Mouse (Mus musculus): ENCODE measurements around the gene Skap1. TPM values are rescaled to one million over a fixed set of nuclear protein-coding genes. Genes with fewer than 3 reads are reported as not detected.

Skap1 gene
- total RNA-seq, 2 experiments from 2014 or later: 1.4 to 2.0 TPM

- peak in 1 of 2 experiments; percentile 15 for DNase-seq (ENCODE audit: low spot score in 2 of 2)
Observed at GRCm38 (mm10) chr11:96464716-96465060, 295 bp downstream of the Skap1 start.

GRCm38 (mm10) chr11:96465426-96466056, 1.1 kb downstream of the Skap1 start:
- DNase-seq (ENCODE audit: low spot score in 2 of 2): peak in 1 of 2 experiments; percentile 16

DNA sequence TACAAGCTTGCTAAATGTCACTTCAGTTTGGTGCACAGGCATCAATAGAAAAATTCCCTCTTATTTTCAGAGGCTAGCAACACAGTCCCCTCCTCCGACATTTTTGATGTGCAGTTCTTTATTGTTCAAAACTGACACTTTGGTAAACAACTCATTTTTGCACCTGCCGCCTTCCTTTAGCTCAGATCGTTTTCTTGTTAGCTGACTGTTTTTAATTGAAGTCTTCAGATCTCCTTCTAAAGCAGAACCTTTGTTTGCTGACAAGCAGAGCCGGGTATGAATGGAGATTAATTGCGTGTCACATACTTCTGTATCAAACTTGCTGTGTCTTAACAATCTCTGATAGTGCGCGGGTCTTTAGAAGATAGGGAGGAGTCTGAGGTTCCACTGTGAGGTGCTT, 2.0 kb downstream of the Skap1 start:
- no peak for DNase-seq (ENCODE audit: low spot score in 2 of 2)

DNA sequence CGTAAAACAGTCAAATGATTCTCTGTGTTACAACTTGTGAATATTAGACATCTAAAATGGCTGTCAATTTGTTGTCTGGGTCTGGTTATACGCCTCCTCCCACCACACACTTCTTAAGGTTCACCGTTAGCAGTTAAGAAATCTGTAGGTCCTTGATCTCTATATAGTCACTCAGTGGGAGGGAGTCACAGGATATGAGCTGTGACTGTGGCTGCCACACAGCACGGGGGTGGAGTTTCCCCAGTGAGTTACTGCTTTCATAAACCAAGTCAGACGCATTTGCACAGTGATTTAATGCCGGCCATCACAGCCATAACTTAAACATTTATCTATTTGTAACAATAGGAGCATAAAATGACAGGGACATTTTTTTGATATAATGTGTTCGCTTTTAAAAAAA, 2.6 kb downstream of the Skap1 start:
- DNase-seq (ENCODE audit: low spot score in 2 of 2): peak in 1 of 2 experiments; percentile 25

DNA sequence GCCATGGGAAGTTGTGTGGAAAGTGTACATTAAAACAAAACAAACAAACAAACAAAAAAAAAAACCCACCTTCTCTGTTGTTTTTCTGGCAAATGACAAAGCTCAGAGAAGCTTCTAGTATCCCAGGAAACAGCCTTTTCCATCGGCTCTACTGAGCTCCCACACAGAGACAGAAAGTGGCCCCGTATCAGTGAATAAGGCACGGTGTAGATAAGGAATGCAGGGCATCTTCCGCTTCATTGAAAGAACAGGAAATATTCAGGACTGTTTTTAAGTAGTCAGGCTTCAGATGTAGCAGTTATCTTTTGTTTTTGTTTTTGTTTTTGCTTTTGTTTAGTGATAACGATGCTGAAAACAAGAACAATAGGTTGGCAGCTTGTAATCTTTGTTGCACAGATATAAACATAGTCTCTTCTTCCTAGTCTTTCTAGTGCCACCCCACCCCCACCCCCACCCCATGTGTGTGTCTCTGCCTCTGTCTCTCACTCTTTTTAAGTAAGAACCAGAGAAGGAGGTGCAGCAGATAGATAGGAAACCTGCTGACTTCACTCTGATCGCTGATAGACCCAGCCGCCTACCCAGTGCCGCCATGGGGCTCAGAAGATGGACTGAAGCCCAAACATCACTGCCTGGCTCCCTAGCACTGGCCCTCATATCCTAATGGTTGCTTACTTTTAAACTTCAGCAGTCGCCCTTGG, 3.8 kb downstream of the Skap1 start:
- no peak for DNase-seq (ENCODE audit: low spot score in 2 of 2)

DNA sequence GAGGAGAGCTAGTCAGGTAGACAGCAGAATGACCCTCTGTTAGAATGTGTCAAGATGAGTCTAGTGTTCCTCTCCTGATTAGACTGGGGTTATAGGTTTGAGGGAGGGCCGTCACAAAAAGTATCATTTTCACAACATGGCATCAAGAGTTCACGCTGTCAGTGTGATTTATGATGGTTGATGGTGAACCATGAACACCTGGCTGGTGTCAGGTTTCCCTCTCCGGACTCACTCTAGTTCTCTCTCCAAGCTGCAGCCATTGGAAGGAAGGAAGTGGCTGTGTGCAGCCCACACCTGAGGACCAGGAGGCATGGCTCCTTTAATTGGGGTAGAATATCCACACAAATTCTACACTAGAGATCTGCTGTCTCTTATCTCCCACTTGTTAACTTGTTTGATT, 18.3 kb downstream of the Skap1 start:
- DNase-seq (ENCODE audit: low spot score in 2 of 2): no peak

- no peak for DNase-seq (ENCODE audit: low spot score in 2 of 2)
Observed at GRCm38 (mm10) chr11:96483179-96483578, 18.8 kb downstream of the Skap1 start.

DNA sequence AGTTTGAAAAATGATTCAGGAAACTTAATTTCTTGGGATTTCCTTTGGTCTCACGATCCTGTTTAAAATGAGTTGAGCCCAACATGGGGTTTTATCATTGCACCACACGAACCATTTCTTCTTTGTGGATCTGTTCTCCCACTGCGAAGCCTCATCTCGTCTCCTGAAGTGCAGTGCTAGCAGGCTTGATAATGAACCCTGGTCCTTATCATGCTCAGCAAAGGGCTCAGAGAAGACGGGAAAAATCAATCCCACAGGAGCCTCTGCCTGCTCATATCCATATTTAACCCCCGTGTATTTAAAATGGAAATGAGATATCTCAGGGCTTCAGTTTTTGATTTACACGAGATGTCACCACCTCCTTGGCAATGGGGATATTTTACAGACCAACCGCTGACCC, 34.1 kb downstream of the Skap1 start:
- no peak for DNase-seq (ENCODE audit: low spot score in 2 of 2)

DNA sequence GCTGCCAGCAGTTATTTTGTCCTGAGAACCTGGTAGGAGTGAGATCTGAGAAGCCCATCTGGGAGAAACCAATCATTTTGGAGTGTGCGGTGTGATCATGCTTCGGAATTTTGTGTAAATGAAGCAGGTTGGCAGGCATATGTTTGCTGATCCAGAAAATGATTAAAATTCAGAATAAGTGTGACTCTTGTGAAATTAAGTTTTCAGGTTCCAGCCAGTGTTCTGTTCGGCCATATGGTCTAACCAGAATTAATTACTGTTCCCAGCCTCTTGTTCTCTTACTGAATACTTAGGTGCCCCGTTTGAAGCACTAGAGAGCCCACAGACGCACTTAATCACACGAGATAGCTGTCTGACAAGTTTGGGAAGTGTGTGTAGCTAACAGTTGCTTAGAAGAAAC, 36.6 kb downstream of the Skap1 start:
- no peak for DNase-seq (ENCODE audit: low spot score in 2 of 2)

DNA sequence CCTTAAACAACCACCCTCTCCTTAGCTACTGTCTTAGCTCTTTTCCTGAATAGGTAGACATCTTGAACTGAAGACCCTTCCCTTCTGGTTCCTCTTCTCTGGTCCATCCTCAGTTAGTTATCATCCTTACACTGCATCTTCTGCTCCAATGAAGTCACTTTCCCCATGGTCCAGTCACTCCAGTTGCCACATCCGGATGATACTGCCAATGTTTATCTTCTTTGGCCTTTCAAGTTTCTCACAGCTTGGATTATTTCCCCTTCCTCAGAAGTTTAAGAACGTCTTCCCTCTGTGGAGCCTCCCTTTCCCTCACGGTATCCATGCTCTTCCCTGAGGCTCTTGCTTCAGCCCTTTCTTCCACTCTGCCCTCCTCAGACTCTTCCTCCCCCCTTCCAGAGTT, 38.6 kb downstream of the Skap1 start:
- no peak for DNase-seq (ENCODE audit: low spot score in 2 of 2)

GRCm38 (mm10) chr11:96504509-96505119, 40.2 kb downstream of the Skap1 start:
- no peak for DNase-seq (ENCODE audit: low spot score in 2 of 2)

- no peak for DNase-seq (ENCODE audit: low spot score in 2 of 2)
Observed at GRCm38 (mm10) chr11:96505841-96506240, 41.4 kb downstream of the Skap1 start.

DNA sequence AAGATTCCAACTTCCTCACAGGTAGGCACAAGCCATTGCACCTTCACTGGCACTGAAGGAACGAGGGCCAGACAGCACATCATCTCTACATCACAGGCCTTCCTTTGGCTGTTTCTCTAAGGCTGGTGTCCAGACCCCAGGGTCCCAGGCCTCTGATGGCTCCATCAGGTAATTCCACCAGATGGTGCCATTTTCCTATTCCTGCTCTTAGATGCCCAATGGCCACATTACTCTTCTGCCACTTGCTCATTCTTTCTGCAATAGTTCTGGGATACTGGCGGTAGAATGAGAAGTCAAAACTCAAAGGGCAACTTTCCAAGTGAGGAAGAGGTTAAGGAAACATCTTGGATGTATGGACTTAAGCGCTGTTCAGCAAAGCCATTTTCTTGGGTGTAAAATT, 50.8 kb downstream of the Skap1 start:
- no peak for DNase-seq (ENCODE audit: low spot score in 2 of 2)

DNA sequence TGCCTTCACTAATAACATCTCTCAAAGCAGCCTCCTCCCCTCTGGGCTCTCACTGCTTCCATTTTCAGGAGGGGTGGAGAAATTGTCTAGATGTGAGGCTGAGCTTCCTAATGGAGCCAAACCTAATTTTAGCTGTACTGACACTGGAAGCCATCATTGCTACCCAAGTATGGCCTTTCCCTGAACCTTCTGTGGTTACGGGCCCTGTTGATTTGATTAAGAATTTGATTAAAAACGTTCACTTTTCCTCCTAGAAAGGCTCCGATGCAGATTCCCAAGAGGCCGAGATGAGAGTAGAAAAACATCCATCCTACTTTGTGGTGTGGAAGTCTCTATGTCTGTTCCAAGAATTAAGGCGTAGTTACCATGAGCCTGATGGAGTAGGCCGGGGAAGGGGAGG, 60.1 kb downstream of the Skap1 start:
- no peak for DNase-seq (ENCODE audit: low spot score in 2 of 2)

DNA sequence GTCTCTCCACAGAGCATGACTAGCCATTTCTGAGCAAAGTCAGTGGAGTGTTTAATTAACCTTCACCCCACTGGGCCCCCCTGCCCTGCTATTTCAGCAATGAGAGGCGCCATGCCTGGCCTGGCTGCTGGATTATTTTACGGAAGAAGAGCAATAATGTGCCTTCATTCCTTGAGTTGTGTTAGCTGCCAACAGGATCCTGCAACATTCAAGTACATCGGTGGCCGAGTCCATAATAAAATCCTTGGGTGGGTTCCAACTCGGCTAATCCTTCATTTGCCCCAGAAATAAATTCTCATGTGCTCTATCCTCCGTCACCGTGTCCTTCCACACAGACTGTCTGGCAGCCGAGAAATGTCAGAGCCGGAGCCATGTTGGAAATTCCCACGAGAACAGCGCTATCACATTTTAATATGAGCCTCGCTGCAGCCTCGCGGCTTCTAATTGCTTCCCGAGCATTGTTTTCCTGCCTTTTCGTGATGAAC, 61.8 kb downstream of the Skap1 start:
- DNase-seq (ENCODE audit: low spot score in 2 of 2): peak in 1 of 2 experiments; percentile 27

DNA sequence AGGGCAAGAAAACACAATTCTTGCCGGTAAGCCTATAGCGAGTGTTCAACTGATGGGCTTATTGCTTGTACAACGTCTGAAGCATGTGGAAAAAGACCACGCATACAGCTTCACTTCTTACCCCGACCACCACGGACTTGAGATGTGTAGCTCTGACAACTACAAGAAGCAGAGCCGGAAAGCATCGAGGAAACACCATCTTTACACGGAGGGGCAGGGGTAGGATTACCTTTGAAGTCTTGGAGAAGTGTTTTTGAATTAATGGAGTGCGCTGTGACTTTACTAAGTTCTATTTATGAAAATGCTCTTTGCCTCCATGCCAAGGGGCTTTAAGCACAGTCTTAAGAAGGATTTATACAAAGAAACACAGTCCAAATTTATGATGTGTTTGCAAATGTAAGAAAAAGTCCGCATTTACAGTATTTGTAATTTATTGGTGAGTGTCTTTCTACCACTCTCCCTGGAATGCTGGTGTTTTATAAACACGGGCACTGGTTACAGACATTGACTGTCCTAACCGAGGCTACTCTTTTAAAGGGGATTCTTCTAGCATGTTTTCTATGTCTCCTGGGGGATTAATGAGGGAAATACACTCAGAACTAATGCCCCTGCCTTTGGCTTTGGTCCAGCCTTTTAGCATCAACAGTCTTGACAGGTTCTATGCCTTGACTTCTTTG, 67.5 kb downstream of the Skap1 start:
- DNase-seq (ENCODE audit: low spot score in 2 of 2): no peak

GRCm38 (mm10) chr11:96534531-96534930, 70.1 kb downstream of the Skap1 start:
- no peak for DNase-seq (ENCODE audit: low spot score in 2 of 2)

GRCm38 (mm10) chr11:96536146-96536545, 71.8 kb downstream of the Skap1 start:
- DNase-seq (ENCODE audit: low spot score in 2 of 2): peak; percentile 25 to 47

GRCm38 (mm10) chr11:96542003-96542402, 77.6 kb downstream of the Skap1 start:
- no peak for DNase-seq (ENCODE audit: low spot score in 2 of 2)

- no peak for DNase-seq (ENCODE audit: low spot score in 2 of 2)
Observed at GRCm38 (mm10) chr11:96542561-96542960, 78.2 kb downstream of the Skap1 start.

- DNase-seq (ENCODE audit: low spot score in 2 of 2): no peak
Observed at GRCm38 (mm10) chr11:96546428-96546827, 82.0 kb downstream of the Skap1 start.
